Mouse (Mus musculus): ENCODE results near the gene Olfr723. TPM values are rescaled to one million over a fixed set of nuclear protein-coding genes. Genes with fewer than 3 reads are reported as not detected.
"Not testable (repeated sequence)": the region's sequence is repeated elsewhere in the genome, so short reads cannot be mapped to it uniquely, and the experiment has no call there.

Gene Olfr723
- not detected for total RNA-seq (2018; cell fraction: chromatin; rRNA removed)
- total RNA-seq (2018; cell fraction: cytosol; rRNA removed), result not detected
- not detected for total RNA-seq (2018; cell fraction: nucleus; rRNA removed)
- polyA plus RNA-seq (2018), result not detected in 3 replicates

- not testable (repeated sequence) for H3K27ac ChIP-seq; H3K79me2 ChIP-seq (ENCODE audit: inconsistent target); H3K4me3 ChIP-seq (ENCODE audit: inconsistent target); H3K36me3 ChIP-seq (ENCODE audit: inconsistent target)
Observed at GRCm38 (mm10) chr14:49931687-49932086, at the start of gene Olfr723. Gene Olfr723 (minus strand): TSS chr14:49931787.

GRCm38 (mm10) chr14:49963174-49963573 lies 31.6 kb upstream of the Olfr723 start, which contains the start of gene Olfr724:
Gene Olfr724 (minus strand): TSS chr14:49963274.
- H3K27ac ChIP-seq; H3K4me3 ChIP-seq (ENCODE audit: inconsistent target); H3K36me3 ChIP-seq (ENCODE audit: inconsistent target); H3K79me2 ChIP-seq (ENCODE audit: inconsistent target): not testable (repeated sequence)
- WGBS (ENCODE audit: missing documents), result 91% methylated on average over 1 of the region's 1 CpGs

GRCm38 (mm10) chr14:49955890-49956289 lies 24.3 kb upstream of the Olfr723 start:
- WGBS (ENCODE audit: missing documents), result 6% methylated on average over 2 of the region's 2 CpGs
- H3K27ac ChIP-seq, result no peak overlapping the region
- H3K79me2 ChIP-seq (ENCODE audit: inconsistent target), result no peaks in the 10 kb centered on the region
- no peak overlapping the region for H3K4me3 ChIP-seq (ENCODE audit: inconsistent target)
- no peaks in the 10 kb centered on the region for H3K36me3 ChIP-seq (ENCODE audit: inconsistent target)

- no peak within 1 kb of the TSS for H3K4me3 ChIP-seq (ENCODE audit: inconsistent target)
- no peak within 1 kb of the TSS for H3K27ac ChIP-seq
- H3K36me3 ChIP-seq (ENCODE audit: inconsistent target), result no peaks in the 10 kb centered on the region
- no peaks in the 10 kb centered on the region for H3K79me2 ChIP-seq (ENCODE audit: inconsistent target)
Observed at GRCm38 (mm10) chr14:49901899-49902298, 29.7 kb downstream of the Olfr723 start, which contains the start of gene Olfr722. Gene Olfr722 (minus strand): TSS chr14:49901999.

Other genes with a start within 250 kb of the Olfr723 start
- not detected in 3 replicates for gene Armh4, start 148.4 kb downstream of the Olfr723 start, polyA plus RNA-seq (2018)
- gene Olfr722, start 29.8 kb downstream of the Olfr723 start, polyA plus RNA-seq (2018), result not detected in 3 replicates
- not detected in 3 replicates for gene Olfr724, start 31.5 kb upstream of the Olfr723 start, polyA plus RNA-seq (2018)
- not detected in 3 replicates for gene Olfr725, start 108.6 kb upstream of the Olfr723 start, polyA plus RNA-seq (2018)
- gene Olfr726, start 159.2 kb upstream of the Olfr723 start, polyA plus RNA-seq (2018), result not detected in 3 replicates
- gene Olfr727, start 191.4 kb upstream of the Olfr723 start, polyA plus RNA-seq (2018), result not detected in 3 replicates
- not detected in 3 replicates for gene Olfr728, start 210.9 kb upstream of the Olfr723 start, polyA plus RNA-seq (2018)
- gene Olfr729, start 221.1 kb upstream of the Olfr723 start, polyA plus RNA-seq (2018), result not detected in 3 replicates